Mouse (Mus musculus) myocyte (in vitro differentiated cells): ENCODE measurements around the gene Slit3. TPM values are rescaled to one million over a fixed set of nuclear protein-coding genes. Genes with fewer than 3 reads are reported as not detected.

ENCODE experiments used
- H3K27me3 ChIP-seq: one replicate; pipeline ENCODE4 v1.6.1; 2011; ENCODE audit not compliant: control insufficient read depth, insufficient read depth, insufficient read length
- H3K36me3 ChIP-seq: one replicate; pipeline ENCODE4 v1.6.1; 2011; ENCODE audit not compliant: control insufficient read depth, insufficient read depth
- H3K4me2 ChIP-seq: one replicate; pipeline ENCODE4 v1.6.1; 2011; ENCODE audit warnings: low read depth, control low read depth
- H3K4me3 ChIP-seq: one replicate; pipeline ENCODE4 v1.5.1; 2011; ENCODE audit warnings: mild to moderate bottlenecking, control low read depth, moderate library complexity
- H3K79me2 ChIP-seq: one replicate; pipeline ENCODE4 v1.6.1; 2011; ENCODE audit not compliant: control insufficient read depth, insufficient read depth
- H3ac ChIP-seq: one replicate; pipeline ENCODE4 v1.6.1; 2011; ENCODE audit not compliant: control insufficient read depth, insufficient read length
- CEBPB ChIP-seq: IDR thresholded peaks from 2 replicates; pipeline ENCODE4 v1.6.1; 2011; ENCODE audit warnings: mild to moderate bottlenecking, moderate library complexity; ENCODE audit not compliant: poor library complexity, insufficient read depth, severe bottlenecking
- E2F4 ChIP-seq: IDR thresholded peaks from one replicate; pipeline ENCODE4 v1.6.1; 2011; ENCODE audit warnings: mild to moderate bottlenecking, control low read depth, moderate library complexity; ENCODE audit not compliant: insufficient read depth
- MAX ChIP-seq: IDR thresholded peaks from one replicate; pipeline ENCODE4 v1.6.1; 2011; ENCODE audit warnings: low read depth, mild to moderate bottlenecking, control low read depth
- MYOD1 ChIP-seq, 3 experiments: IDR thresholded peaks; one replicate each; pipeline ENCODE4 v1.6.1; 2011; ENCODE audit warnings: control low read depth in 2 of 3, low read depth in 2 of 3, mild to moderate bottlenecking in 2 of 3, moderate library complexity in 1 of 3; ENCODE audit not compliant: insufficient read length in 2 of 3, control insufficient read depth in 1 of 3
- MYOG ChIP-seq, 3 experiments: IDR thresholded peaks; one replicate each; pipeline ENCODE4 v1.6.1; 2011; ENCODE audit warnings: control low read depth in 2 of 3, low read depth in 2 of 3, mild to moderate bottlenecking in 2 of 3; ENCODE audit not compliant: insufficient read length in 2 of 3, control insufficient read depth in 1 of 3, insufficient read depth in 1 of 3
- POLR2A ChIP-seq: IDR thresholded peaks from one replicate; pipeline ENCODE4 v1.6.1; 2011; ENCODE audit warnings: low read depth, mild to moderate bottlenecking, control low read depth, moderate library complexity; ENCODE audit not compliant: insufficient read length
- POLR2AphosphoS2 ChIP-seq: IDR thresholded peaks from one replicate; pipeline ENCODE4 v1.6.1; 2011; ENCODE audit warnings: low read depth, control low read depth; ENCODE audit not compliant: insufficient read length
- REST ChIP-seq: IDR thresholded peaks from one replicate; pipeline ENCODE4 v1.6.1; 2011; ENCODE audit warnings: mild to moderate bottlenecking, control low read depth, moderate library complexity; ENCODE audit not compliant: insufficient read depth, insufficient read length
- SRF ChIP-seq: IDR thresholded peaks from one replicate; pipeline ENCODE4 v1.6.1; 2011; ENCODE audit warnings: low read depth; ENCODE audit not compliant: control insufficient read depth, insufficient read length
- TCF12 ChIP-seq: IDR thresholded peaks from one replicate; pipeline ENCODE4 v1.6.1; 2011; ENCODE audit warnings: mild to moderate bottlenecking, control low read depth; ENCODE audit not compliant: poor library complexity, insufficient read depth, severe bottlenecking
- TCF3 ChIP-seq: IDR thresholded peaks from one replicate; pipeline ENCODE4 v1.6.1; 2011; ENCODE audit warnings: low read depth, control low read depth; ENCODE audit not compliant: insufficient read length
- USF1 ChIP-seq: IDR thresholded peaks from one replicate; pipeline ENCODE4 v1.6.1; 2011; ENCODE audit warnings: low read depth, mild to moderate bottlenecking, control low read depth, moderate library complexity
- polyA plus RNA-seq: library from polyadenylated mRNA; unstranded; fragments of >200 nt; fragmentation: generic; extraction: Trizol; gene quantifications from one replicate; pipeline ENCODE4 v1.2.1, GENCODE M21; 2012; ENCODE audit warnings: missing spikeins

The Slit3 gene
- polyA plus RNA-seq, 1 experiment = not detected

- Histone ChIP-seq H3K4me3 (no peak overlapping the region), H3K4me2 (no peak overlapping the region), H3K27me3 (no peaks in the 10 kb centered on the region), H3ac (no peak overlapping the region), H3K79me2 (no peaks in the 10 kb centered on the region), H3K36me3 (no peaks in the 10 kb centered on the region)
- no peak for TF ChIP-seq MAX
- TF ChIP-seq USF1 = no peak
- TF ChIP-seq POLR2A = no peak
- TF ChIP-seq POLR2AphosphoS2 = no peak
- no peak for TF ChIP-seq TCF3
- TF ChIP-seq E2F4 = no peak
- no peak for TF ChIP-seq MYOG (IDR thresholded peaks at IDR 0.05; ENCODE audit: control insufficient read depth in 1 of 3, insufficient read depth in 1 of 3, insufficient read length in 2 of 3, low read depth in 2 of 3)
- TF ChIP-seq CEBPB = no peak
- no peak for TF ChIP-seq TCF12
Measured at GRCm38 (mm10) chr11:35248088-35248487, 127.1 kb downstream of the Slit3 start.

- H3K4me2 ChIP-seq = no peak overlapping the region
- H3K4me3 ChIP-seq = no peak overlapping the region
- no peaks in the 10 kb centered on the region for H3K79me2 ChIP-seq
- no peak for TF ChIP-seq SRF
- no peak for TF ChIP-seq TCF3
- no peak for TF ChIP-seq POLR2AphosphoS2
- TF ChIP-seq POLR2A = no peak
- TF ChIP-seq REST = no peak
- TF ChIP-seq MAX = no peak
- TF ChIP-seq MYOD1 (IDR thresholded peaks at IDR 0.05; ENCODE audit: control insufficient read depth in 1 of 3, insufficient read length in 2 of 3, low read depth in 2 of 3) = no peak
- TF ChIP-seq MYOG (IDR thresholded peaks at IDR 0.05; ENCODE audit: control insufficient read depth in 1 of 3, insufficient read depth in 1 of 3, insufficient read length in 2 of 3, low read depth in 2 of 3) = no peak
- no peak for TF ChIP-seq E2F4
- TF ChIP-seq CEBPB = no peak
- H3K36me3 ChIP-seq = no peaks in the 10 kb centered on the region
- no peaks in the 10 kb centered on the region for H3K27me3 ChIP-seq
- no peak overlapping the region for H3ac ChIP-seq
Measured at GRCm38 (mm10) chr11:35250871-35251418, 129.9 kb downstream of the Slit3 start.

- H3K79me2 ChIP-seq = no peaks in the 10 kb centered on the region
- no peak overlapping the region for H3K4me2 ChIP-seq
- H3K27me3 ChIP-seq = no peaks in the 10 kb centered on the region
- H3K36me3 ChIP-seq = no peaks in the 10 kb centered on the region
- no peak overlapping the region for H3K4me3 ChIP-seq
- H3ac ChIP-seq = no peak overlapping the region
- TF ChIP-seq MYOD1 (IDR thresholded peaks at IDR 0.05; ENCODE audit: control insufficient read depth in 1 of 3, insufficient read length in 2 of 3, low read depth in 2 of 3) (no peak), CEBPB (no peak), SRF (no peak), REST (no peak), POLR2A (no peak), MAX (no peak), TCF3 (no peak), POLR2AphosphoS2 (no peak), E2F4 (no peak), USF1 (no peak), MYOG (IDR thresholded peaks at IDR 0.05; ENCODE audit: control insufficient read depth in 1 of 3, insufficient read depth in 1 of 3, insufficient read length in 2 of 3, low read depth in 2 of 3) (no peak), TCF12 (no peak)
Measured at GRCm38 (mm10) chr11:35251910-35252309, 130.9 kb downstream of the Slit3 start.

GRCm38 (mm10) chr11:35257351-35257750, 136.3 kb downstream of the Slit3 start:
- Histone ChIP-seq H3K79me2 (no peaks in the 10 kb centered on the region), H3K27me3 (no peaks in the 10 kb centered on the region), H3ac (no peak overlapping the region), H3K4me3 (no peak overlapping the region), H3K4me2 (no peak overlapping the region), H3K36me3 (no peaks in the 10 kb centered on the region)
- TF ChIP-seq REST = no peak
- no peak for TF ChIP-seq TCF3
- TF ChIP-seq SRF = no peak
- no peak for TF ChIP-seq USF1
- TF ChIP-seq MYOD1 (IDR thresholded peaks at IDR 0.05; ENCODE audit: control insufficient read depth in 1 of 3, insufficient read length in 2 of 3, low read depth in 2 of 3) = no peak
- TF ChIP-seq TCF12 = no peak
- TF ChIP-seq CEBPB = no peak
- TF ChIP-seq POLR2AphosphoS2 = no peak
- no peak for TF ChIP-seq MYOG (IDR thresholded peaks at IDR 0.05; ENCODE audit: control insufficient read depth in 1 of 3, insufficient read depth in 1 of 3, insufficient read length in 2 of 3, low read depth in 2 of 3)
- no peak for TF ChIP-seq E2F4

- TF ChIP-seq TCF12 (no peak), E2F4 (no peak), TCF3 (no peak), MAX (no peak), SRF (no peak), POLR2A (no peak), POLR2AphosphoS2 (no peak), MYOD1 (IDR thresholded peaks at IDR 0.05; ENCODE audit: control insufficient read depth in 1 of 3, insufficient read length in 2 of 3, low read depth in 2 of 3) (no peak), USF1 (no peak), MYOG (IDR thresholded peaks at IDR 0.05; ENCODE audit: control insufficient read depth in 1 of 3, insufficient read depth in 1 of 3, insufficient read length in 2 of 3, low read depth in 2 of 3) (no peak), CEBPB (no peak), REST (no peak)
- Histone ChIP-seq H3K79me2 (no peaks in the 10 kb centered on the region), H3K27me3 (no peaks in the 10 kb centered on the region), H3K4me2 (no peak overlapping the region), H3K4me3 (no peak overlapping the region), H3K36me3 (no peaks in the 10 kb centered on the region), H3ac (no peak overlapping the region)
Measured at GRCm38 (mm10) chr11:35261562-35262087, 140.6 kb downstream of the Slit3 start.
